Mouse (Mus musculus) midbrain, embryonic 16.5 days (tissue): ENCODE data around the gene Ugt1a5. TPM values are rescaled to one million over a fixed set of nuclear protein-coding genes. Genes with fewer than 3 reads are reported as not detected.
A peak's percentile ranks its signal among the peaks of the same experiment; 100 is the strongest.

Experiments
- ATAC-seq: fragments of 200-750 bp; cut with Nextera tagmentation; 2 replicates; pipeline ENCODE4 v1.8.0; 2017; ENCODE audit warnings: moderate TSS enrichment
- H3K27ac ChIP-seq: fragments of 300-500 bp; sonication (generic); 2 replicates; pipeline ENCODE4 v1.5.1; 2014; ENCODE audit warnings: mild to moderate bottlenecking, low read length, mixed read lengths
- H3K27me3 ChIP-seq: fragments of 300-500 bp; sonication (generic); 2 replicates; pipeline ENCODE4 v1.6.1; 2014; ENCODE audit warnings: low read depth, low read length, mixed read lengths; ENCODE audit not compliant: control insufficient read depth, insufficient read depth
- H3K36me3 ChIP-seq: fragments of 300-500 bp; sonication (generic); 2 replicates; pipeline ENCODE4 v1.6.1; 2014; ENCODE audit warnings: mild to moderate bottlenecking, low read length, moderate library complexity, mixed read lengths; ENCODE audit not compliant: control insufficient read depth, insufficient read depth
- H3K4me1 ChIP-seq: fragments of 300-500 bp; sonication (generic); 2 replicates; pipeline ENCODE4 v1.6.1; 2014; ENCODE audit warnings: mild to moderate bottlenecking, low read length, mixed read lengths; ENCODE audit not compliant: control insufficient read depth, insufficient read depth
- H3K4me2 ChIP-seq: fragments of 300-500 bp; sonication (generic); 2 replicates; pipeline ENCODE4 v1.6.1; 2014; ENCODE audit warnings: mild to moderate bottlenecking, low read length, mixed read lengths
- H3K4me3 ChIP-seq: fragments of 300-500 bp; sonication (generic); 2 replicates; pipeline ENCODE4 v1.5.1; 2014; ENCODE audit warnings: low read depth, mild to moderate bottlenecking, low read length, moderate library complexity, mixed read lengths
- H3K9ac ChIP-seq: fragments of 300-500 bp; sonication (generic); 2 replicates; pipeline ENCODE4 v1.6.1; 2014; ENCODE audit warnings: low read depth, low read length, mixed read lengths
- H3K9me3 ChIP-seq: fragments of 300-500 bp; sonication (generic); replicated peaks from 2 replicates; pipeline ENCODE4 v1.6.1; 2014; ENCODE audit warnings: mild to moderate bottlenecking, low read length, mixed read lengths; ENCODE audit not compliant: control insufficient read depth, poor library complexity, severe bottlenecking
- WGBS: fragments of 180-500 bp; shearing (Covaris S2); extraction: QIAGEN DNeasy Blood & Tissue Kit; methylation state at CpG from one replicate; pipeline ENCODE4 v1.1.7; 2014; 5-methylcytosine and 5-hydroxymethylcytosine counted together
- polyA plus RNA-seq: library from polyadenylated mRNA; unstranded; fragments of >200 nt; fragmentation: Nextera tagmentation; extraction: Ambion mirVana; gene quantifications from 2 replicates; pipeline ENCODE4 v1.2.1, GENCODE M21; 2015

Gene Ugt1a5
- polyA plus RNA-seq, 1 experiment from 2014 or later: not detected

GRCm38 (mm10) chr1:88258881-88259642 lies 93.2 kb downstream of the Ugt1a5 start:
- no peak overlapping the region for H3K27ac ChIP-seq

GRCm38 (mm10) chr1:88259643-88260024 lies 93.8 kb downstream of the Ugt1a5 start:
- Histone ChIP-seq H3K27ac (no peak overlapping the region), H3K4me1 (no peaks in the 10 kb centered on the region), H3K4me3 (no peak overlapping the region), H3K27me3 (no peaks in the 10 kb centered on the region), H3K9ac (no peak overlapping the region), H3K9me3 (peaks cover 30% of the 10 kb centered on the region), H3K36me3 (peaks cover 43% of the 10 kb centered on the region), H3K4me2 (no peak overlapping the region)
- peak; percentile 3; the same call in 1 of the 2 replicates for ATAC-seq
- WGBS: 74% methylated on average over 4 of the region's 4 CpGs

More at GRCm38 (mm10) chr1:88258881-88259642, 93.2 kb downstream of the Ugt1a5 start:
- no peaks in the 10 kb centered on the region for H3K27me3 ChIP-seq
- no peaks in the 10 kb centered on the region for H3K4me1 ChIP-seq
- H3K4me3 ChIP-seq: no peak overlapping the region
- no peak overlapping the region for H3K9ac ChIP-seq
- WGBS: 82% methylated on average over 8 of the region's 8 CpGs
- peaks cover 34% of the 10 kb centered on the region for H3K9me3 ChIP-seq
- ATAC-seq: peak; percentile 3; the same call in 1 of the 2 replicates
- H3K4me2 ChIP-seq: no peak overlapping the region
- H3K36me3 ChIP-seq: peaks cover 37% of the 10 kb centered on the region

GRCm38 (mm10) chr1:88260114-88260513 lies 94.3 kb downstream of the Ugt1a5 start:
- Histone ChIP-seq H3K27ac (no peak overlapping the region), H3K27me3 (no peaks in the 10 kb centered on the region), H3K4me3 (no peak overlapping the region), H3K4me1 (no peaks in the 10 kb centered on the region), H3K9ac (no peak overlapping the region), H3K4me2 (no peak overlapping the region), H3K9me3 (peaks cover 25% of the 10 kb centered on the region), H3K36me3 (peaks cover 48% of the 10 kb centered on the region)
- WGBS: 86% methylated on average over 6 of the region's 6 CpGs
- no peak; the same call in 1 of the 2 replicates for ATAC-seq

GRCm38 (mm10) chr1:88260604-88261377 lies 95.0 kb downstream of the Ugt1a5 start:
- peaks cover 18% of the 10 kb centered on the region for H3K9me3 ChIP-seq
- no peak for ATAC-seq
- no peak overlapping the region for H3K27ac ChIP-seq
- 84% methylated on average over 10 of the region's 10 CpGs for WGBS
- H3K4me2 ChIP-seq: no peak overlapping the region
- no peak overlapping the region for H3K9ac ChIP-seq
- peaks cover 54% of the 10 kb centered on the region for H3K36me3 ChIP-seq
- no peak overlapping the region for H3K4me3 ChIP-seq
- H3K4me1 ChIP-seq: no peaks in the 10 kb centered on the region
- H3K27me3 ChIP-seq: no peaks in the 10 kb centered on the region

- Histone ChIP-seq H3K27me3 (no peaks in the 10 kb centered on the region), H3K36me3 (peaks cover 64% of the 10 kb centered on the region), H3K27ac (no peak overlapping the region), H3K4me3 (no peak overlapping the region), H3K4me1 (no peaks in the 10 kb centered on the region), H3K9ac (no peak overlapping the region), H3K9me3 (peaks cover 9% of the 10 kb centered on the region), H3K4me2 (no peak overlapping the region)
- WGBS: 87% methylated on average over 7 of the region's 7 CpGs
- no peak for ATAC-seq
Measured at GRCm38 (mm10) chr1:88261706-88262105, 95.9 kb downstream of the Ugt1a5 start.

GRCm38 (mm10) chr1:88262255-88262654 lies 96.4 kb downstream of the Ugt1a5 start:
- no peak overlapping the region for H3K4me3 ChIP-seq
- peaks cover 69% of the 10 kb centered on the region for H3K36me3 ChIP-seq
- H3K4me1 ChIP-seq: no peaks in the 10 kb centered on the region
- no peak for ATAC-seq
- H3K9ac ChIP-seq: no peak overlapping the region
- no peak overlapping the region for H3K27ac ChIP-seq
- peaks cover 4% of the 10 kb centered on the region; the same call in 1 of the 2 replicates for H3K9me3 ChIP-seq
- 90% methylated on average over 4 of the region's 4 CpGs for WGBS
- H3K4me2 ChIP-seq: no peak overlapping the region
- H3K27me3 ChIP-seq: no peaks in the 10 kb centered on the region

GRCm38 (mm10) chr1:88262961-88263360 lies 97.1 kb downstream of the Ugt1a5 start:
- no peak overlapping the region for H3K27ac ChIP-seq
- no peaks in the 10 kb centered on the region for H3K4me1 ChIP-seq
- H3K4me2 ChIP-seq: no peak overlapping the region
- H3K9me3 ChIP-seq: no peaks in the 10 kb centered on the region
- 78% methylated on average over 6 of the region's 6 CpGs for WGBS
- no peaks in the 10 kb centered on the region for H3K27me3 ChIP-seq
- H3K9ac ChIP-seq: no peak overlapping the region
- ATAC-seq: no peak
- H3K36me3 ChIP-seq: peaks cover 76% of the 10 kb centered on the region
- no peak overlapping the region for H3K4me3 ChIP-seq

GRCm38 (mm10) chr1:88263778-88264177 lies 98.0 kb downstream of the Ugt1a5 start:
- Histone ChIP-seq H3K36me3 (peaks cover 84% of the 10 kb centered on the region), H3K4me1 (no peaks in the 10 kb centered on the region), H3K4me3 (no peak overlapping the region), H3K9me3 (no peaks in the 10 kb centered on the region), H3K4me2 (no peak overlapping the region), H3K9ac (no peak overlapping the region), H3K27me3 (no peaks in the 10 kb centered on the region), H3K27ac (no peak overlapping the region)
- 94% methylated on average over 5 of the region's 5 CpGs for WGBS
- ATAC-seq: no peak
